Mouse (Mus musculus): ENCODE results near the gene Kpna7. TPM values are rescaled to one million over a fixed set of nuclear protein-coding genes. Genes with fewer than 3 reads are reported as not detected.
"Not testable (repeated sequence)": the region's sequence is repeated elsewhere in the genome, so short reads cannot be mapped to it uniquely, and the experiment has no call there.

Gene Kpna7
- polyA plus RNA-seq (2015; fragmentation: Nextera tagmentation; extraction: Ambion mirVana), result not detected in 2 replicates

DNA sequence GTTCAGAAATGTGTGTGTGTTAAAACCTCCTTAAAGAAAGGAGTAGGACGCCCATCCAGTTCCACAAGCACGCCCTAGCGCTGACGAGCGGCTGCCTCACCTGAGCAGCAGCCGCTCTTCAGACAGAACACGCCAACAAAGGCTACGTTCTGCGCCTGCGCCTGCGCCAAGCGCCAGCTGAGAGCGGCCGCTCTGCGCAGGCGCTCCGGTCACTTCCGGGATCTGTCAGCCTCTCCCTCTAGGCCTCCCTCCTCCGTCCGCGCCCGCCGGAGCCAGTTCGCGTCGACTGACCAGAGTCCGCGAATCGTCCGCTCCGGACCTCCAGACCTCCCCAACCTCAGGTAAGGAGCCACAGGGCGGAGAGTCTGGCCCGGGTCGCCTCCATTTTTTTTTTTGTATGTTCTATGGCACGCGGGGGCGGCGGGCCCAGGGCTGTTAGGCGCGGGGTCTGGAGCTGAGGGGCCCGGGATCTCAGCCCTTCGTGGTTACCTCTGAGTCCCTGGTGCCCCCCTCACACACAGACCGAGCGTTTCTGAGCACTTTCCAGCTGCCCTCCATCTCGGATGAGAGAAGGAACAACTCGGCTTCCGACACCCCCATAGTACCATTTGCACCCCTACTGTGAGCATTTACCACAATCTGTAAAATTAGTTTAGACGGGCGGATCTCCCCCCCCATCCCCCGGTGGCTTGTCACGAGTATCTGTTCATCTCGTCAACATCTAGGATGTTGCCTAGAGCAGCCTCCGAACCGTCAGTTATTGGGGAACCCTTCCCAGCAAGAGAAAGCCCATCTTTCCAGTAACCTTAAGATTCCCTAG, at the start of gene Kpna7, which contains the start of gene Arpc1a:
Gene Kpna7 (minus strand): TSS at position 399 of the 820 bp plus-strand sequence.
Gene Arpc1a (plus strand): TSS at position 199 of the 820 bp plus-strand sequence.
- H3K27me3 ChIP-seq (ENCODE audit: control insufficient read depth, insufficient read depth, low read depth, low read length), result no peaks in the 10 kb centered on the region
- H3K9me3 ChIP-seq (replicated peaks; ENCODE audit: control insufficient read depth, low read length, poor library complexity, severe bottlenecking), result no peaks in the 10 kb centered on the region
- peak within 1 kb of the TSS; percentile 94 for H3K9ac ChIP-seq (ENCODE audit: low read depth, low read length)
- ATAC-seq, result peak; percentile 96
- H3K36me3 ChIP-seq (ENCODE audit: control insufficient read depth, insufficient read depth, low read length), result no peaks in the 10 kb centered on the region
- peaks cover 9% of the 10 kb centered on the region for H3K4me1 ChIP-seq (ENCODE audit: control insufficient read depth, insufficient read depth, low read length)
- peak within 1 kb of the TSS; percentile 80 for H3K4me3 ChIP-seq (ENCODE audit: low read depth, low read length)
- under 1% methylated on average over 54 of the region's 54 CpGs for WGBS
- peak within 1 kb of the TSS; percentile 85 for H3K27ac ChIP-seq (ENCODE audit: low read length)
- H3K4me2 ChIP-seq (ENCODE audit: low read length), result peak within 1 kb of the TSS; percentile 85

DNA sequence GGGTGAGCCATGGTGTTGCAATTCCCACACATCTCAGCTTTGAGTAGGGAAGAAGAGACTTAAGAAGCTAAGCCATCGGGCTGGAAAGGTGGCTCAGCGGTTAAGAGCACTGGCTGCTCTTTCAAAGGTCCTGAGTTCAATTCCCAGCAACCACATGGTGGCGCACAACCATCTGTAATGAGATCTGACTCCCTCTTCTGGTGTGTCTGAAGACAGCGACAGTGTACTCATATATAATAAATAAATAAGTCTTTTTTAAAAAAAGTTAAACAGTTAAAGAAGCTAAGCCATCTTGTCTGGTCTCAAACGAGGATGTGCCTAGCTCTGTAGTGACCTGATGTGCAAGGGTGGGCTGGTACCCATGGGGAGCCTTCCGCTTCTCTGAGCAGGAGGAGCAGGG, 49.4 kb upstream of the Kpna7 start:
- not testable (repeated sequence) for ATAC-seq; H3K4me1 ChIP-seq (ENCODE audit: control insufficient read depth, insufficient read depth, low read length); H3K27me3 ChIP-seq (ENCODE audit: control insufficient read depth, insufficient read depth, low read depth, low read length); H3K9me3 ChIP-seq (replicated peaks; ENCODE audit: control insufficient read depth, low read length, poor library complexity, severe bottlenecking); H3K4me3 ChIP-seq (ENCODE audit: low read depth, low read length); H3K4me2 ChIP-seq (ENCODE audit: low read length); H3K9ac ChIP-seq (ENCODE audit: low read depth, low read length); H3K27ac ChIP-seq (ENCODE audit: low read length)
- WGBS, result 86% methylated on average over 6 of the region's 6 CpGs
- peaks cover 53% of the 10 kb centered on the region for H3K36me3 ChIP-seq (ENCODE audit: control insufficient read depth, insufficient read depth, low read length)

DNA sequence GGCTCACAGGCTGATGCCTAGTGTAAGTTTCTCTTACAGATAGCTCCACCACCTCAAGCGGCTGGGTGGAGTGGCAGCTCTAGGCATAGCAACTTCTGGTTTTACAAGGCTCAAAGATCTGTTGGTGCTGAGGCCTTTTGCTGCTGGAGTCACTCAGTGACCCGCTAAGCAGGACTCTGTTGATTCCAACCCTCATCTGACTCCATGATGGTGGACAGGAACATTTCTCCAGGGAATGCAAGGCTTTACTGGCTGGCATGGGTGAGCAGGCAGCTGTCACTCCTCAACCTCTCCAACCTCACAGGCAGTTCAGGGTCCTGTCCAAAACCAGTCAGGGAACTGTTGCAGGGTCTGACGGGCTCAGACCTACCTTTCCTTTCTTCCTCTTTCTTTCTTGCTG, 47.2 kb upstream of the Kpna7 start:
- no peak for ATAC-seq
- WGBS, result 93% methylated on average over 3 of the region's 3 CpGs
- Histone ChIP-seq H3K9ac (ENCODE audit: low read depth, low read length) (no peak overlapping the region), H3K4me2 (ENCODE audit: low read length) (no peak overlapping the region), H3K9me3 (replicated peaks; ENCODE audit: control insufficient read depth, low read length, poor library complexity, severe bottlenecking) (no peaks in the 10 kb centered on the region), H3K4me1 (ENCODE audit: control insufficient read depth, insufficient read depth, low read length) (no peaks in the 10 kb centered on the region), H3K4me3 (ENCODE audit: low read depth, low read length) (no peak overlapping the region), H3K27me3 (ENCODE audit: control insufficient read depth, insufficient read depth, low read depth, low read length) (no peaks in the 10 kb centered on the region), H3K36me3 (ENCODE audit: control insufficient read depth, insufficient read depth, low read length) (peaks cover 61% of the 10 kb centered on the region), H3K27ac (ENCODE audit: low read length) (no peak overlapping the region)

DNA sequence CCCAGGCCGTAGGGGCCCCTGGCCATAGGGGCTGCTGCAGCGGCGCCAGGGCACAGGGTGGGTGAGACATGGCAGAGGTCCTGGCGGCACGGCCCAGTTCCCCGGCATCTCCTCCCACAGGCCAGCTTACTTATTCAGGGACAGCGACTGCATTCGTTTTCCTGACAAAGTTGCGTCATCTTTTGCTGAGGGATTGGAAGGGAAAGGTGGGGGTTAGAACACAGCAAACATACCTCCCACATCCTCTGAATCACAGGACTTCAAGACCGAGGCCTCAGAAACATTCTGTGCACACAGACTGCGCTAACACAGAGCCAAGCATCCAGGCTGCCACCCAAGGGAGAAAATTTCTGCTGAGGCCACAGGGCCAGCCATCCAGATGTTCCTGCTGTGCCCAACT, 46.4 kb upstream of the Kpna7 start:
- Histone ChIP-seq H3K4me1 (ENCODE audit: control insufficient read depth, insufficient read depth, low read length) (no peaks in the 10 kb centered on the region), H3K36me3 (ENCODE audit: control insufficient read depth, insufficient read depth, low read length) (peaks cover 61% of the 10 kb centered on the region), H3K27ac (ENCODE audit: low read length) (no peak overlapping the region), H3K4me2 (ENCODE audit: low read length) (no peak overlapping the region), H3K4me3 (ENCODE audit: low read depth, low read length) (no peak overlapping the region), H3K9me3 (replicated peaks; ENCODE audit: control insufficient read depth, low read length, poor library complexity, severe bottlenecking) (no peaks in the 10 kb centered on the region), H3K27me3 (ENCODE audit: control insufficient read depth, insufficient read depth, low read depth, low read length) (no peaks in the 10 kb centered on the region), H3K9ac (ENCODE audit: low read depth, low read length) (no peak overlapping the region)
- no peak for ATAC-seq
- WGBS, result 92% methylated on average over 11 of the region's 11 CpGs

DNA sequence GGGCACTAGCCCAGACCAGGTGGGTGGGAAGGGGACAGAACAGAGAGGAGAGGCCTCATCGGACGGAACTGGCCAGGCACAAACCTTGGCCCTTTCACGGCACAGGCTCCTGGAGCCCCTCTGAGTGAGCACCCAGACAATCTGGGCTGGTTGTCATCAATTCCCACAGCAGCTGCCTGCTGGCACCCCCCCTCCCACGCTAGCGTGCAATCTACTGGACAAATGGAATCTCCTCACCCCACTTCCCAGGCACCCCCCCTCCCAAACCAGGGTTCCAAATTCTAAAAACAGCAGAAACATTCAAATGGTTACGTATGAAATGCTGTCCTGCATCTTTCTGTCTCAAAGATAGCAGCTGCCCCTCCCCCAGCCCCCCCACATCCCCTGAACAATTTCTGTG, 45.9 kb upstream of the Kpna7 start:
- H3K9me3 ChIP-seq (replicated peaks; ENCODE audit: control insufficient read depth, low read length, poor library complexity, severe bottlenecking); H3K4me3 ChIP-seq (ENCODE audit: low read depth, low read length); H3K27ac ChIP-seq (ENCODE audit: low read length); H3K27me3 ChIP-seq (ENCODE audit: control insufficient read depth, insufficient read depth, low read depth, low read length); H3K9ac ChIP-seq (ENCODE audit: low read depth, low read length); H3K4me1 ChIP-seq (ENCODE audit: control insufficient read depth, insufficient read depth, low read length); H3K4me2 ChIP-seq (ENCODE audit: low read length); ATAC-seq: not testable (repeated sequence)
- H3K36me3 ChIP-seq (ENCODE audit: control insufficient read depth, insufficient read depth, low read length), result peaks cover 59% of the 10 kb centered on the region
- WGBS, result 99% methylated on average over 6 of the region's 6 CpGs

DNA sequence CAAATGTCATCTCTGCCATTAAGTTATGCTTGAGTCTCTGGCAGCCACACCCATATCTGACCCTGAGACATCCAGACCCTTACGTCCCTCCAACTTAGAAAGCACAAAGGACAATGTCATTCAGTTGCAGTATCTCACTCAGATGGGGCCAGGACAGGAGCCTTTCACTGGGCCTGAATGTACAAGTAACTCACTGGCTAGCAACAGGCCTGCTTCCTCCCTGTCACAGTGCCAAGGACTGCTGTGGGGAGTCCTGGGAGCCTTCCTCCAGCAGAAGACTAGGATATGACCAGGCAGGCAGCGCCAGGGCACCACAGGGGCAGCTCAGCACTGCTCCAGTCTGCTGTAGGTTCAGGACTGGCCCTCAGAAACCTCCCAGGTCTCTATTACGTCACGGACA, 45.3 kb upstream of the Kpna7 start:
- Histone ChIP-seq H3K36me3 (ENCODE audit: control insufficient read depth, insufficient read depth, low read length) (peaks cover 52% of the 10 kb centered on the region), H3K4me2 (ENCODE audit: low read length) (no peak overlapping the region)
- WGBS, result 96% methylated on average over 4 of the region's 4 CpGs

DNA sequence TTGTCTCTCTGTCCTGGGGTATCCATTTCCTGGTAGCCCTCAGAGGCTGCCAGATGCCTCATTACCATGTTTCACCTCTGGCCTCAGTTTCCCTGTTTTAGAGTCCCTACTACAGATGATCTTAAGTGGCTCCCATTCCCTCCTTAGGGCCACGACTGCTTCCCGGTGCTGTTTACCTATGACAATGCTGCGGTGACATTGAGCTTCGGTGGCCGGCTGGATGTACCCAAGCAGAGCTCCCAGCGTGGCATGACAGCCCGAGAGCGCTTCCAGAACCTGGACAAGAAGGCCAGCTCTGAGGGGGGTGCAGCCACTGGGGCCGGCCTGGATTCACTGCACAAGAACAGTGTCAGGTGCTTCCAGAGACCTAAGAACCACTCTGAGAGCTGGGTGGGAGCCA, 42.8 kb upstream of the Kpna7 start:
- H3K36me3 ChIP-seq (ENCODE audit: control insufficient read depth, insufficient read depth, low read length), result peaks cover 38% of the 10 kb centered on the region
- H3K4me1 ChIP-seq (ENCODE audit: control insufficient read depth, insufficient read depth, low read length), result no peaks in the 10 kb centered on the region
- no peaks in the 10 kb centered on the region for H3K9me3 ChIP-seq (replicated peaks; ENCODE audit: control insufficient read depth, low read length, poor library complexity, severe bottlenecking)
- H3K4me3 ChIP-seq (ENCODE audit: low read depth, low read length), result no peak overlapping the region
- no peak overlapping the region for H3K4me2 ChIP-seq (ENCODE audit: low read length)
- H3K9ac ChIP-seq (ENCODE audit: low read depth, low read length), result no peak overlapping the region
- no peak for ATAC-seq
- WGBS, result 96% methylated on average over 9 of the region's 9 CpGs
- no peak overlapping the region for H3K27ac ChIP-seq (ENCODE audit: low read length)
- H3K27me3 ChIP-seq (ENCODE audit: control insufficient read depth, insufficient read depth, low read depth, low read length), result no peaks in the 10 kb centered on the region

More for the DNA sequence above, 45.3 kb upstream of the Kpna7 start:
- no peak overlapping the region for H3K4me3 ChIP-seq (ENCODE audit: low read depth, low read length)
- no peaks in the 10 kb centered on the region for H3K4me1 ChIP-seq (ENCODE audit: control insufficient read depth, insufficient read depth, low read length)
- no peak overlapping the region for H3K9ac ChIP-seq (ENCODE audit: low read depth, low read length)
- H3K27me3 ChIP-seq (ENCODE audit: control insufficient read depth, insufficient read depth, low read depth, low read length), result no peaks in the 10 kb centered on the region
- no peaks in the 10 kb centered on the region for H3K9me3 ChIP-seq (replicated peaks; ENCODE audit: control insufficient read depth, low read length, poor library complexity, severe bottlenecking)
- ATAC-seq, result no peak
- no peak overlapping the region for H3K27ac ChIP-seq (ENCODE audit: low read length)

DNA sequence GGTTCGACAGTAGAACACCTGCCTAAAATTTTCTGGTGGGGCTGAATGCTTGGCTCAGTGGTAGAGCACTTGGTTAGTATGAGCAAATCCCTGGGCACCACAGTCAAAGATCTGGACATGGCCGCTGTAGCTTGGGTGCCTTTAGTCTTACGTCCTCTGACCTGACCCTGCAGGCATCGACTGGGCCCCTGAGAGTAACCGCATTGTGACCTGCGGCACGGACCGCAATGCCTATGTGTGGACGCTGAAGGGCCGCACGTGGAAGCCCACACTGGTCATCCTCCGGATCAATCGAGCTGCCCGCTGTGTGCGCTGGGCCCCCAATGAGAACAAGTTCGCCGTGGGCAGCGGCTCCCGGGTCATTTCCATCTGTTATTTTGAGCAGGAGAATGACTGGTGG, 39.6 kb upstream of the Kpna7 start:
- Histone ChIP-seq H3K4me3 (ENCODE audit: low read depth, low read length) (no peak overlapping the region), H3K4me2 (ENCODE audit: low read length) (no peak overlapping the region), H3K36me3 (ENCODE audit: control insufficient read depth, insufficient read depth, low read length) (peaks cover 14% of the 10 kb centered on the region), H3K27ac (ENCODE audit: low read length) (no peak overlapping the region), H3K4me1 (ENCODE audit: control insufficient read depth, insufficient read depth, low read length) (no peaks in the 10 kb centered on the region), H3K27me3 (ENCODE audit: control insufficient read depth, insufficient read depth, low read depth, low read length) (no peaks in the 10 kb centered on the region), H3K9me3 (replicated peaks; ENCODE audit: control insufficient read depth, low read length, poor library complexity, severe bottlenecking) (no peaks in the 10 kb centered on the region), H3K9ac (ENCODE audit: low read depth, low read length) (no peak overlapping the region)
- ATAC-seq, result no peak
- 93% methylated on average over 19 of the region's 19 CpGs for WGBS

DNA sequence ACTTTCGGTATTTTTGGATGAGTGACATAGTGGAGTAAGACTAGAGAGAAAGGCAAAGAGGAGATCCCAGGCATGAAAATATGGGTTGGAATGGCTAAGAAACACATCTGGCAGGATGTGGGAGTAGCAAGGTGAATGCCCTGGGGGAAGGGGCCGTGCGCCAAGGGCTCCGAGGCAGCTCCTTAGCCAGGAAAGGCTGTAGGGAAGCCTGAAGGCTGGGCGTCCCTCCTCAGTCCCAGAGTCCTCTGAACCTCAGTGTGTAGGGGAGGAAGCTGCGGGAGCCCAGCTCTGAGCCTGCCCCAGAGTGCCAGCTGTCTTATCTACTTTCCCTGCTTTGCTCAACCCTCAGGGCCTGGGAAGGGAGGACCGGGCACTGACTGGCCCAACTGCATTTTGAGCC, 37.1 kb upstream of the Kpna7 start:
- Histone ChIP-seq H3K4me3 (ENCODE audit: low read depth, low read length) (no peak overlapping the region), H3K4me2 (ENCODE audit: low read length) (no peak overlapping the region), H3K36me3 (ENCODE audit: control insufficient read depth, insufficient read depth, low read length) (0 out of 2 replicates have a peak, but pooled peaks cover 4% of the 10 kb centered on the region), H3K9me3 (replicated peaks; ENCODE audit: control insufficient read depth, low read length, poor library complexity, severe bottlenecking) (no peaks in the 10 kb centered on the region), H3K4me1 (ENCODE audit: control insufficient read depth, insufficient read depth, low read length) (no peaks in the 10 kb centered on the region), H3K27me3 (ENCODE audit: control insufficient read depth, insufficient read depth, low read depth, low read length) (no peaks in the 10 kb centered on the region), H3K27ac (ENCODE audit: low read length) (no peak overlapping the region), H3K9ac (ENCODE audit: low read depth, low read length) (no peak overlapping the region)
- WGBS, result 88% methylated on average over 7 of the region's 7 CpGs
- no peak for ATAC-seq

All from midbrain, embryonic 16.5 days (tissue).